Mouse (Mus musculus): ENCODE results near the gene Antxrl. TPM values are rescaled to one million over a fixed set of nuclear protein-coding genes. Genes with fewer than 3 reads are reported as not detected.

The Antxrl gene
- polyA plus RNA-seq, 1 experiment from 2014 or later: not detected

DNA sequence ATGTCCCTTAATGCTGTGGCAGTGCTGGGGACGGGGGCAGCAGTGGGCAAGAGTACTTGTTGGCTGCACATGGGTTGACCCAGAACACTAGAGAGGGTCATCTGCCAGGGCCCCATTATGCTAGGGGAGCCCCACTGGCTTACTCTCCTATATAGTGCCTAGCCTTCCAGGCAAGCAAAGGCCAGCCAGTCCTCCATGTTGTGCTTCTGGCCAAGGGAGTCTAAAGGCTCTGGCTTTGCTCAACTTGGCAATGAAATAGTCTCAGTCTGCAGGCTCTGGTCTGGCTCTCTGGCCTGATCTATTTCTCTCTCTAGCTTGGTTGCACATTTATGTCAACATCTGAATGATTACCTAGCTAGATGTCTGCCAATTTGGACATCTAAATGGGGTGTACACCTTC is 40.3 kb downstream of the Antxrl start:
- DNase-seq (ENCODE audit: low spot score): no peak
- WGBS: 87% methylated on average over 1 of the region's 1 CpGs
- H3K4me3 ChIP-seq (ENCODE audit: low read depth, low read length): no peak overlapping the region
- no peaks in the 10 kb centered on the region for H3K36me3 ChIP-seq (ENCODE audit: insufficient read depth, low read length)
- no peak overlapping the region for H3K4me2 ChIP-seq (replicated peaks; ENCODE audit: low read depth, low read length)
- no peaks in the 10 kb centered on the region for H3K9me3 ChIP-seq (ENCODE audit: low read length)
- no peaks in the 10 kb centered on the region for H3K4me1 ChIP-seq (ENCODE audit: insufficient read depth, low read depth, low read length)
- no peak overlapping the region for H3K27ac ChIP-seq (ENCODE audit: low read length)
- TF ChIP-seq EP300 (IDR thresholded peaks at IDR 0.05) (no peak), CTCF (IDR thresholded peaks at IDR 0.05) (no peak)
- no peak overlapping the region for H3K9ac ChIP-seq (replicated peaks; ENCODE audit: low read depth)
- ATAC-seq: no peak
- no peaks in the 10 kb centered on the region for H3K27me3 ChIP-seq (replicated peaks; ENCODE audit: insufficient read depth, low read length)

DNA sequence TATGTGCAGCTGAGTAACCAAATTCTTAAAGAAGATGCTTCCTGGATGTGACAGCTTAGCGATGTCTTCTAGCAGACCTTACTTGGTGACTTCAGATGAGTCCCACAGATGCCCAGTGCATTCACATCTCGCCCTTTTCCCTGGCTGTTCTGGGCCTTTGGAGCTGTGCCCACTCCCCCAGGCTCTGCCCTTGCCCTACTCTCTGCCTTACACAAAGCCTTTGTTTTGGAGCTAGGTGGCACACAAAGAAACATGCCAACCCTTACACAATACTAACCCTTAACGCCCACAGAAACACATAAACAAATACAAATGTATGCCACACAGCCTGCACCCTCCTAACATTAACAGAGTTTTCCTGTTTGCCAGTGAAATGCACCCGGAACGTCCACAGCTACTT is 43.7 kb downstream of the Antxrl start:
- H3K27me3 ChIP-seq (replicated peaks; ENCODE audit: insufficient read depth, low read length): no peaks in the 10 kb centered on the region
- WGBS: 61% methylated on average over 5 of the region's 5 CpGs
- H3K9ac ChIP-seq (replicated peaks; ENCODE audit: low read depth): no peak overlapping the region
- no peak overlapping the region for H3K4me3 ChIP-seq (ENCODE audit: low read depth, low read length)
- ATAC-seq: no peak
- H3K36me3 ChIP-seq (ENCODE audit: insufficient read depth, low read length): no peaks in the 10 kb centered on the region
- H3K4me2 ChIP-seq (replicated peaks; ENCODE audit: low read depth, low read length): no peak overlapping the region
- no peak for TF ChIP-seq EP300 (IDR thresholded peaks at IDR 0.05)
- TF ChIP-seq CTCF (IDR thresholded peaks at IDR 0.05): no peak
- H3K27ac ChIP-seq (ENCODE audit: low read length): no peak overlapping the region
- no peaks in the 10 kb centered on the region for H3K4me1 ChIP-seq (ENCODE audit: insufficient read depth, low read depth, low read length)
- no peak for DNase-seq (ENCODE audit: low spot score)
- no peaks in the 10 kb centered on the region for H3K9me3 ChIP-seq (ENCODE audit: low read length)

GRCm38 (mm10) chr14:34102601-34103000 is 50.1 kb downstream of the Antxrl start, which contains the start of gene A630023A22Rik:
Gene A630023A22Rik (minus strand): TSS chr14:34102754.
- Histone ChIP-seq H3K4me1 (ENCODE audit: insufficient read depth, low read depth, low read length) (no peaks in the 10 kb centered on the region; the same call in 1 of the 2 replicates), H3K27me3 (replicated peaks; ENCODE audit: insufficient read depth, low read length) (no peaks in the 10 kb centered on the region), H3K9ac (replicated peaks; ENCODE audit: low read depth) (no peak within 1 kb of the TSS), H3K4me2 (replicated peaks; ENCODE audit: low read depth, low read length) (no peak within 1 kb of the TSS), H3K4me3 (ENCODE audit: low read depth, low read length) (no peak within 1 kb of the TSS), H3K27ac (ENCODE audit: low read length) (no peak within 1 kb of the TSS), H3K36me3 (ENCODE audit: insufficient read depth, low read length) (no peaks in the 10 kb centered on the region), H3K9me3 (ENCODE audit: low read length) (no peaks in the 10 kb centered on the region)
- TF ChIP-seq EP300 (IDR thresholded peaks at IDR 0.05) (no peak), CTCF (IDR thresholded peaks at IDR 0.05) (no peak)
- WGBS: 54% methylated on average over 5 of the region's 5 CpGs
- DNase-seq (ENCODE audit: low spot score): peak; percentile 64
- no peak for ATAC-seq

- Histone ChIP-seq H3K27me3 (replicated peaks; ENCODE audit: insufficient read depth, low read length) (no peaks in the 10 kb centered on the region), H3K4me3 (ENCODE audit: low read depth, low read length) (no peak overlapping the region), H3K4me2 (replicated peaks; ENCODE audit: low read depth, low read length) (no peak overlapping the region), H3K9ac (replicated peaks; ENCODE audit: low read depth) (no peak overlapping the region), H3K27ac (ENCODE audit: low read length) (no peak overlapping the region), H3K36me3 (ENCODE audit: insufficient read depth, low read length) (no peaks in the 10 kb centered on the region), H3K4me1 (ENCODE audit: insufficient read depth, low read depth, low read length) (no peaks in the 10 kb centered on the region; the same call in 1 of the 2 replicates), H3K9me3 (ENCODE audit: low read length) (no peaks in the 10 kb centered on the region)
- no peak for TF ChIP-seq EP300 (IDR thresholded peaks at IDR 0.05)
- TF ChIP-seq CTCF (IDR thresholded peaks at IDR 0.05): no peak
- DNase-seq (ENCODE audit: low spot score) (peak; percentile 31), ATAC-seq (peak; percentile 61)
- 54% methylated on average over 3 of the region's 3 CpGs for WGBS
Observed at GRCm38 (mm10) chr14:34103855-34104254, 51.3 kb downstream of the Antxrl start.

DNA sequence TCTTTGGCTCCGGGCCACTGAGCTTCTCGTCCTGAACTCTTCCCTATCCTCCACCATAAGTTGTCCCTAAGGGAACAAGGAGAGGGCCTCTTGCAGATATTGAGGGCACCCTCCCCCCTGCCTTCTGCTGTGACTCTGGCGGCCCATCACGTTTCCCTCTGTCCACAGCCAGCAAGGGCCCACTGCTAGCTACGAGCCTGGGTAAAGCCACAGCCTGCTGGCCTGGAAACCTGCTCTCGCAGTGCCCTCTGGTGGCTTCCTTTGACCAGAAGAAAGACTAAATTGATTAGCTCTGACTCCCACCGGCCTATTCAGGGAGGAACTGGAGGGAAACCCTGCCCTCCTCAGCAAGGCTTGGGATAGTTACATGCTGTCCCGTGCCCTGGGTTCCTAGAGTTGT is 52.4 kb downstream of the Antxrl start:
- Histone ChIP-seq H3K27ac (ENCODE audit: low read length) (no peak overlapping the region), H3K4me3 (ENCODE audit: low read depth, low read length) (no peak overlapping the region), H3K4me1 (ENCODE audit: insufficient read depth, low read depth, low read length) (no peaks in the 10 kb centered on the region; the same call in 1 of the 2 replicates), H3K36me3 (ENCODE audit: insufficient read depth, low read length) (no peaks in the 10 kb centered on the region), H3K27me3 (replicated peaks; ENCODE audit: insufficient read depth, low read length) (no peaks in the 10 kb centered on the region), H3K9me3 (ENCODE audit: low read length) (no peaks in the 10 kb centered on the region), H3K9ac (replicated peaks; ENCODE audit: low read depth) (no peak overlapping the region), H3K4me2 (replicated peaks; ENCODE audit: low read depth, low read length) (no peak overlapping the region)
- peak; percentile 85 for TF ChIP-seq CTCF (IDR thresholded peaks at IDR 0.05)
- no peak for TF ChIP-seq EP300 (IDR thresholded peaks at IDR 0.05)
- peak; percentile 67 for DNase-seq (ENCODE audit: low spot score)
- ATAC-seq: peak; percentile 65
- WGBS: 13% methylated on average over 8 of the region's 8 CpGs

GRCm38 (mm10) chr14:34106389-34107062 is 54.0 kb downstream of the Antxrl start:
- no peaks in the 10 kb centered on the region for H3K36me3 ChIP-seq (ENCODE audit: insufficient read depth, low read length)
- H3K4me3 ChIP-seq (ENCODE audit: low read depth, low read length): no peak overlapping the region
- no peaks in the 10 kb centered on the region for H3K27me3 ChIP-seq (replicated peaks; ENCODE audit: insufficient read depth, low read length)
- TF ChIP-seq EP300 (IDR thresholded peaks at IDR 0.05) (no peak), CTCF (IDR thresholded peaks at IDR 0.05) (peak; percentile 80)
- peak; percentile 34 for DNase-seq (ENCODE audit: low spot score)
- H3K9ac ChIP-seq (replicated peaks; ENCODE audit: low read depth): no peak overlapping the region
- no peak overlapping the region for H3K4me2 ChIP-seq (replicated peaks; ENCODE audit: low read depth, low read length)
- no peaks in the 10 kb centered on the region; the same call in 1 of the 2 replicates for H3K4me1 ChIP-seq (ENCODE audit: insufficient read depth, low read depth, low read length)
- no peak for ATAC-seq
- H3K27ac ChIP-seq (ENCODE audit: low read length): no peak overlapping the region
- H3K9me3 ChIP-seq (ENCODE audit: low read length): no peaks in the 10 kb centered on the region
- WGBS: 60% methylated on average over 11 of the region's 12 CpGs
